Mouse (Mus musculus): ENCODE results near the gene Xpot.

Xpot gene

DNA sequence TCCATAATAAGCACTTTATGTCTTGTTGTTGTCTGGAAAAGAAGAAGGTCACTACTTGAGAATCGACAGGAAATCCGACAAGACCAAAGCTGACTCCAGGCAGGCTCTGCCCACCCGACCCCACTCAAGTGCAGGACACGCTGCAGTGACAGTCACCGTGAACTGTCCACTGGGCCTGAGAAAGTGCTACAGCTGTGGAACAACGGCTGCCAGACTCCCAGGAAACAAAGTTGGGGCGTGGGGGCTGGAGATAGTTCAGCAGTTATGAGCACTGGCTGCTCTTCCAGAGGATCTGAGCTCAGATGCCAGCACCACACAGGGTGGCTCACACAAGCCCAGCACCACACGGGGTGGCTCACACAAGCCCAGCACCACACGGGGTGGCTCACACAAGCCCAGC, 49.8 kb downstream of the Xpot start:
- no peak for DNase-seq (ENCODE audit: low read depth, low spot score)

GRCm38 (mm10) chr10:121571511-121572147, 54.5 kb downstream of the Xpot start:
- no peak for DNase-seq (ENCODE audit: low read depth, low spot score)

GRCm38 (mm10) chr10:121571031-121571430, 55.1 kb downstream of the Xpot start:
- no peak for DNase-seq (ENCODE audit: low read depth, low spot score)

DNA sequence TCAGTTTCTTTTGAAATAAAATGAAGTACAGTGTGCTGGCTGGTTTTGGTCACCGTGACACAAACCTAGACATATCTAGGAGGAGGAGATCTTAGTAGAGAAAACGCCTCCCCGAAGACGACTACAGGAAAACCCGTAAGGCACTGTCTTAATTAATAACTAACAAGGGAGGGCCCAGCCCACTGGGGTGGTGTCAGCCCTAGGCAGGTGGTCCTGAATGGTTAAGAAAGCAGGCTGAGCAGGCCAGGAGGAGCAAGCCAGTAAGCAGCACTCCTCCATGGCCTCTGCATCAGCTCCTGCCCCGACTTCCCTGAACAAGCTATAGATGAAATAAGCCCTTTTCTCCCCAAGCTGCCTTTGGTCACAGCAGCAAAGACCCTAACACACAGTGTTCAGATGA, 56.3 kb downstream of the Xpot start:
- DNase-seq (ENCODE audit: low read depth, low spot score) = no peak

- no peak for DNase-seq (ENCODE audit: low read depth, low spot score)
Observed at GRCm38 (mm10) chr10:121569001-121569589, 57.0 kb downstream of the Xpot start.

DNA sequence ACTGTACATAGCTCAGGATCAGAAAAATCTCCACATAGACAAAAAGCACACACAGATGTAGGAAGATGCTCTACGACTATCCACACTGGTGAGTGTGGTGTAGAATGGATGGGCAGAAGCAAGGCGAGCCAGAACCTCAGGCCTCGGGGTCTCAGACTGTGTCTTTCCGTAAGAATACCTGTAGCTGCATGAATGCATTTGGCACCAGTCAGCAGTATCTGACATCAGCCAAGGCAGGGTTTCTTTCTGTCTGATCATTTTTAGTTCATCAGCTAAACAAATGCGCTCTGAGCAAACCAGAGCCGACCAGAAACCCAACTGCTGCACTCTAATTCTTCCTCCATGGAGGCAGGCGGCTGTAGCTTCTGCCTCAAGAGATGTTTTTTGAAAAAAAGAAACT, 57.6 kb downstream of the Xpot start:
- DNase-seq (ENCODE audit: low read depth, low spot score) = no peak

GRCm38 (mm10) chr10:121568026-121568425, 58.1 kb downstream of the Xpot start:
- DNase-seq (ENCODE audit: low read depth, low spot score) = no peak

- no peak for DNase-seq (ENCODE audit: low read depth, low spot score)
Observed at GRCm38 (mm10) chr10:121564447-121564846, 61.7 kb downstream of the Xpot start.

GRCm38 (mm10) chr10:121558231-121558630, 67.9 kb downstream of the Xpot start:
- no peak for DNase-seq (ENCODE audit: low read depth, low spot score)

DNA sequence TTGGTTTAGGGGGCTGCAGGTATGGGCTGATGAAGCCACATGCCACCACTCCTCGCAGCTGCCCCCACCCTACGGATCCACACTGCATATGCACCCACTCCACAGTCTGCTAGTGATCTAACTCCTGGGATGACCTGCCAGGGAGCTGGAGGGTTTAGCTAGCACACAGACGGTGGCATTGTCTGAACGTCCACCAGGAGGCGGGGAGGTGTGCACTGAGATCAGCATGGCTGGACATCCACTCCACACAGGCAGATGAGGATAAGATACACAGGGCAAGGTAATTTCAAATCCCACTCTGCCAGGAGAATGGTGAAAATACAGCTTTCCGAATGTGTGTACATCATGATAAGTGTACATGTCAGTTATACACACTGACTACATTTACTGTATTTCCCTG, 69.9 kb downstream of the Xpot start:
- DNase-seq (ENCODE audit: low read depth, low spot score) = no peak

- no peak for DNase-seq (ENCODE audit: low read depth, low spot score)
Observed at GRCm38 (mm10) chr10:121550334-121550733, 75.8 kb downstream of the Xpot start.

- DNase-seq (ENCODE audit: low read depth, low spot score) = no peak
Observed at GRCm38 (mm10) chr10:121549670-121550069, 76.5 kb downstream of the Xpot start.

- no peak for DNase-seq (ENCODE audit: low read depth, low spot score)
Observed at GRCm38 (mm10) chr10:121547162-121547561, 79.0 kb downstream of the Xpot start.

DNA sequence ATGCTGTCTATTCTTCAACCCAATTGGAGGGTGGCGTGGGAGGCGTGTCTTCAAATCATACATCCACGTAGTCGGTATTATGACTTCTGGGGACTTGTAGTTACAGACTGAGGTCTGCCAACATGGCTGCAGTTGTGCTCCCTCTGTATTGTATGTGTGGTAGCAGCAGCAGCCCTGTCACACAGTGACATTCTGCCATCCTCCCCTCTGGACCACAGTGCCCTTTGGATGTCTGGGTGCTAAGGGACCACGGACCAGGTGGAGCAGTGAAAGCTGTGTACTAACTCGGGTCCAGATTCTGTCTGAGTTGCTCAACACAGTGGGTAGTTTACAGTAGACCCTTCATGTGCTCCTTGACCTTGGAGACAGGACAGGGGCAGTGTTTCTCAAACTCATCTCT, 82.6 kb downstream of the Xpot start:
- no peak for DNase-seq (ENCODE audit: low read depth, low spot score)

- DNase-seq (ENCODE audit: low read depth, low spot score) = no peak
Observed at GRCm38 (mm10) chr10:121542156-121542555, 84.0 kb downstream of the Xpot start.
